Mouse (Mus musculus): ENCODE measurements around the gene Gm9774. TPM values are rescaled to one million over a fixed set of nuclear protein-coding genes. Genes with fewer than 3 reads are reported as not detected.

The Gm9774 gene
- 1 to 10 TPM in 21 of 26 experiments, under 1 TPM in 3, not detected in 2; 0.71 to 8.1 (median 3.4) TPM for total RNA-seq (2018; cell fraction: chromatin; rRNA removed)
- 1 to 10 TPM in 25 of 26 experiments, under 1 TPM in 1; 0.90 to 3.9 (median 1.7) TPM for total RNA-seq (2018; cell fraction: cytosol; rRNA removed)
- 1 to 10 TPM in 21 of 26 experiments, under 1 TPM in 5; 0.60 to 5.5 (median 1.8) TPM for total RNA-seq (2018; cell fraction: nucleus; rRNA removed)
- 0.59 to 4.8 TPM (median 3.2 TPM) in 3 replicates for polyA plus RNA-seq (2018)

DNA sequence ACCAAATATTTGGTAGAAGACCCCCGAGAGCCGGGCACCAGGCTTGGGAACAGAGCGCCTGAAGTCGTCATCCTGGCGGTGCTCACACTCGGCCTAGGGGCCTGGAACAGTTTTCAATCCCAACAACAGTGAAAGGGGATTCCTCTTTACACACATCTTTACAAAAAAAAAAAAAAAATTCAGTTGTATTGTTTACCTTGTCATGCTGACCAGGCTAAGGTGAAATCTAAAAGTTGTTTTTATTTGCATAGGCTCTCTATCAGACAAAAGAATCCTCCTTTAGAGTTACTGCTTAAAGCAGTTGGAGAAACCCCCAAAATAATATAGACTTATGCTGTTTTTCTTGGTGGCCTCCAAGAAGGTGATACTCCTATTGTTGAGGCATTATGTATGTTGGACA, at the start of gene Gm9774:
Gene Gm9774, minus strand, starts transcription at position 101 of the 400 bp plus-strand sequence.
- Histone ChIP-seq H3K4me3 (ENCODE audit: inconsistent target) (no peak within 1 kb of the TSS), H3K79me2 (ENCODE audit: inconsistent target) (no peaks in the 10 kb centered on the region), H3K27ac (no peak within 1 kb of the TSS), H3K36me3 (ENCODE audit: inconsistent target) (no peaks in the 10 kb centered on the region)
- 83% methylated on average over 3 of the region's 6 CpGs for WGBS (ENCODE audit: missing documents)

DNA sequence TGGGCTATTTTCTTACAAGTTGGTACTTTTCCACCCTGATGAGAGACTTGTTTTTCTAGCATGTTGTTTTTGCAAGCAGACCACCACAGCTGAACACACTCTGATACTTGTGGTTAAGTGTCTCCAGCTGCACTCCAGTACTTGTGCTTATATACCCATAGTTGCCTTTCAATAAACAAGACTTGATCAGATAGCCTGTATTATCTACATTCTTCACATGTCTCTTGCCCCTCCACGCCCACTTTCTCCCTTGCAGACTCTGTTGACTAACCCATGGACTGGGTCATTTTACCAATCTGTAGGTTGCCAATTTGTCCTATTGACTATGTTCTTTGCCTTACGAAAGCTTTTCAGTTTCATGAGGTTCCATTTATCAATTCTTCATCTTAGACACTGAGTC, 40.9 kb upstream of the Gm9774 start:
- Histone ChIP-seq H3K36me3 (ENCODE audit: inconsistent target) (no peaks in the 10 kb centered on the region), H3K79me2 (ENCODE audit: inconsistent target) (no peaks in the 10 kb centered on the region), H3K4me3 (ENCODE audit: inconsistent target) (no peak overlapping the region), H3K27ac (no peak overlapping the region)
- 80% methylated on average over 2 of the region's 2 CpGs for WGBS (ENCODE audit: missing documents)

DNA sequence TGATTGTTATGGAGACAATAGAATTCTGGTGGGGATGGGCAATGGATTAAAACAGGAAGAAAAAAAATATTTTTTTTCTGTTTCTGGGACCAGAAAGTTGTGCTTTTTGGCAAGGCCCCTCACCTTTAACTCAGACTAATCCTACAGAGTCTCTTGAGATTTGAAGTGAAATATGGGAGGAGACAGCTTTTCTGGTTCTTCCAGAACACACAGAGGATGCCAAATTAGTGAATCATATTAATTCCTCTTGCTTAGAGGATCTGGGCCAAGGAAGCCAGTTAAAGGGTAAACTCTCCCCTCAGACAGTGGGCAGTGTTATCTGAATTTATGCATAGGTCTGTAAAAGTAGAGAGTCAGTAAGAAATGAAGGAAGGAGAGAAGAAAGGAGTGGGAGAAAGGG, 38.2 kb upstream of the Gm9774 start:
- Histone ChIP-seq H3K79me2 (ENCODE audit: inconsistent target) (no peaks in the 10 kb centered on the region), H3K36me3 (ENCODE audit: inconsistent target) (no peaks in the 10 kb centered on the region), H3K4me3 (ENCODE audit: inconsistent target) (no peak overlapping the region), H3K27ac (no peak overlapping the region)

DNA sequence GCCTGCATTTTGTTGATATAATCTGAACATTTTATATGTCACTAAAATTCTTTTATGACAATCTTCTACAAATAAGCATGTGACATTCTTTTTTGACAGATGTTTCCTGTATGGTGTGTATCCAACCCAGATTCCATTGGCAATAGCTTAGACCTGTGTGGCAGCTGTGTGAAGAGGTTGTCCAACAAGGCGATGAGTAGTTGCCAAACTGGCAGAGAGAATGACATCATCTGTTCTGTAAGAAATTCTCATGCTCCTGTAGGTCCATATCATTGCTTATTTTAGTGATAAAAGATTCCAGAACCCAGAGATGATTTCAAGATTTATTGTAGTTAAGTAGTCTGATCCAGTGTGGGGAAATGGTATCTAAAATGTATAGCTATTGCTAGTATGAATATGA, 37.4 kb upstream of the Gm9774 start:
- H3K36me3 ChIP-seq (ENCODE audit: inconsistent target) = no peaks in the 10 kb centered on the region
- no peak overlapping the region for H3K4me3 ChIP-seq (ENCODE audit: inconsistent target)
- WGBS (ENCODE audit: missing documents) = 82% methylated on average over 1 of the region's 1 CpGs
- no peaks in the 10 kb centered on the region for H3K79me2 ChIP-seq (ENCODE audit: inconsistent target)
- H3K27ac ChIP-seq = no peak overlapping the region

DNA sequence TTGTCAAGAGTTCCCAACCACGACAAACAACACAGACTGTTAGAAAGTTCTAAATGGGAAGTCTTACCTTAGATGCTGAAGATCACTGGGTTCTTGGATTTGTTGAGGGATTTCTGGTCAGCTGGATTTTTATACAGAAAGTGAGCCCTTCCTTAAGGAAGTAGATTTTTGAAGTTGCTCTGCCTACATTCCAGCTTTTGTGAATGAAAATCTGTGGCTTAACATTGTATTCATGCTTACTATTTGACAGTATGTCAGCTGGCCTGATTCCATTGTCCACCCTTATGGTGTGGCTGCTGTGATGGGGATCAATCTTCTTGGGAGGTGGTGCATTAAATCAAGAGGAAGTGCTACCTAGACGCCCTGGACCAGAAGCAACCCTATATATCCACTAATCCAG, 29.4 kb upstream of the Gm9774 start, which contains the start of gene Sprr3:
Gene Sprr3, minus strand, starts transcription at position 101 of the 400 bp plus-strand sequence.
- no peak within 1 kb of the TSS for H3K27ac ChIP-seq
- H3K36me3 ChIP-seq (ENCODE audit: inconsistent target) = no peaks in the 10 kb centered on the region
- H3K4me3 ChIP-seq (ENCODE audit: inconsistent target) = no peak within 1 kb of the TSS
- H3K79me2 ChIP-seq (ENCODE audit: inconsistent target) = no peaks in the 10 kb centered on the region
- 90% methylated on average over 2 of the region's 2 CpGs for WGBS (ENCODE audit: missing documents)

DNA sequence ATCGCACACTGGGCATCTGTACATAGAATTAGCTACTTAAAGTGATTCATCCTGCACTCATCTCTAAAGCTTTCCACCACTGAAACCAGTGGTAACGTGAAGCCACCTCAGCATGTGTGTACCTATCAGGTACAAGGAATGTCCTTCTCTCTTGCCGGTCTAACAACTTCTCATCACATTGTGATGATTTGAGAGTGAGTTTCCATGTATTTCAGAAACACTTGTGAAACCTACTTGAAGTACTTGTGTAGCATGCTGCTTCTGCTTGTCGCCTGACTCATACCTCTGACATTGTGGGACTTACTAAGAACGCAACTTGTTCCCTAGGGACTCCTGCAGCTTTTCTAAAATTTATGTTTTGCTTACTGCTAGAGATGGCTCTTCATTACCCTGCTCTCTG, 25.9 kb upstream of the Gm9774 start:
- no peak overlapping the region for H3K27ac ChIP-seq
- no peaks in the 10 kb centered on the region for H3K36me3 ChIP-seq (ENCODE audit: inconsistent target)
- 90% methylated on average over 5 of the region's 5 CpGs for WGBS (ENCODE audit: missing documents)
- H3K4me3 ChIP-seq (ENCODE audit: inconsistent target) = no peak overlapping the region
- H3K79me2 ChIP-seq (ENCODE audit: inconsistent target) = no peaks in the 10 kb centered on the region

DNA sequence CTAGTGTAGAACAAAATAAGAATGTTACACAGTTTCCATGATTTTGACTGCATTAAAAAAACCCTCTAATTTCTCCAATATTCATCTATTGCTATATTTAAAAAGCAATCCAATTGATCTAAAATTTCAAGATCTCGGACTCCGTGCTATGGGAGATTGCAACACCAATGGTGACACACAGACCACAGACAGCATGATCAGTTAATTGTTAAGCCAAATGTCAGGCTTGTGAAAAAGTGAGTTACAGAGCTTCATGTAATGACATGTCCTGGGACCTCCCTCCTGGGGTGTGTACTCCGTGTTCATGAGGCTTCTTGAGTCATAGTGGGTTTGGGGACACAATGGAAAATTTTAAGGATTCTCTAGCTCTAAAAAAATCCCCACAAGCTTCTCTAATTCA, 11.0 kb upstream of the Gm9774 start:
- Histone ChIP-seq H3K36me3 (ENCODE audit: inconsistent target) (no peaks in the 10 kb centered on the region), H3K27ac (no peak overlapping the region), H3K4me3 (ENCODE audit: inconsistent target) (no peak overlapping the region), H3K79me2 (ENCODE audit: inconsistent target) (no peaks in the 10 kb centered on the region)
- 95% methylated on average over 3 of the region's 3 CpGs for WGBS (ENCODE audit: missing documents)

DNA sequence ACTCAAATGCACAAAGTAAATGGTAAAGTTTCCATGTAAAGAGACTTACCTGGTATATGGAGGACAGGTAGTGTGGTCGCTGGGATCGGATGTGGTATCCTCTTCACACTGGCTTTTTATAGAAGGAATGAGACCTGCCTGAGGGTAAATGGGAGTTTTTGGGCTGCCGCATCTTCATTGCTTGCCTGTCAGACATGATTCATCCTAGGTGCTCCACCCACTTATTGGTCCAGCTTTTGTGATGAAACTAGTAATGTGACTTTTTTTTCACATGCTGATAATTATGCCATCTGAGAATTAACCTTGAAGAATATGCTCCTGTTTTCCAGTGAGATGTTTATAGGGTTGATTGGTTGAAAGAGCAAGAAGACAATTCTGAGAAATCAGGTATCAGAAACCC, 9.5 kb upstream of the Gm9774 start, which contains the start of gene Sprr1b:
Gene Sprr1b, minus strand, starts transcription at position 101 of the 400 bp plus-strand sequence.
- Histone ChIP-seq H3K27ac (no peak within 1 kb of the TSS), H3K36me3 (ENCODE audit: inconsistent target) (no peaks in the 10 kb centered on the region), H3K4me3 (ENCODE audit: inconsistent target) (no peak within 1 kb of the TSS), H3K79me2 (ENCODE audit: inconsistent target) (no peaks in the 10 kb centered on the region)
- 92% methylated on average over 3 of the region's 3 CpGs for WGBS (ENCODE audit: missing documents)

DNA sequence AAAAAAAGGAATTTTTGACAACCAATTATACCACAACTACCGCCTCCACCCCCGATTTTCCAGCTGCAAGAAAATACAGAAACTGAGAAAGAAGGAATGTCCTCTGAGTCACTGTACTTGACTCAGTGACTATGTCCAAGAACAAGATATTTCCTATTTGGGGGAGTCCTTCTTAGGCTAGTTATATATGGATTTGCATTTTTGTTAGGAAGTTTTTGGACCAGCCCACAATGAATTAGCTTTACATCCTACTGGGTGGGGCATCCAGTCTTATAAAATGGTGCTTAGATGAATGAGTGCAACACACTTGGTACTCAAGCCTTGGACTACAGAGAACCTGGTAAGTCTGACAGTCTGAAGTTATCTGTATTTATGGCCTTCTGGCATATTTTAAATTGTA, 3.1 kb upstream of the Gm9774 start, which contains the start of gene Sprr2k:
Gene Sprr2k, plus strand, starts transcription at position 301 of the 400 bp plus-strand sequence.
- H3K79me2 ChIP-seq (ENCODE audit: inconsistent target) = no peaks in the 10 kb centered on the region
- H3K27ac ChIP-seq = no peak within 1 kb of the TSS
- no peaks in the 10 kb centered on the region for H3K36me3 ChIP-seq (ENCODE audit: inconsistent target)
- H3K4me3 ChIP-seq (ENCODE audit: inconsistent target) = no peak within 1 kb of the TSS
- WGBS (ENCODE audit: missing documents) = 85% methylated on average over 2 of the region's 2 CpGs

DNA sequence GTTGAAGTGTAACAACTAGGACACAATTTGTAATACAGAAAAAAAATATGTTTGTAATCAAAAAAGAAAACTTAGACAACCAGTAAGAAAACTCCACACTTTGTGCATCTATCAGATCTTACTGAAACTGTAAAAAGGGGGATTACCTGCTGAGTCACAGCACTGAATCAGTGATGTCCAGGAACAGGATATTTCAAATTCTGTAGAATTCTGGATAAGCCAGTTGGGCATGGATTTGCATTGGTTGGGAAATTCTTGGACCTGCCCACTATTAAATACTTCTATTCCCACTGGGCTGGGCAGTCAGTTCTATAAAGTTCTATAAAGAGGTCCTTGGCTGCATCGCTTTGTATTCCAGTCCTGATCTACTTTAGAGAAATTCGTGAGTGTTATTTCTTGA, 11.4 kb downstream of the Gm9774 start, which contains the start of gene Sprr2j-ps:
Gene Sprr2j-ps, plus strand, starts transcription at position 301 of the 400 bp plus-strand sequence.
- Histone ChIP-seq H3K79me2 (ENCODE audit: inconsistent target) (no peaks in the 10 kb centered on the region), H3K27ac (no peak within 1 kb of the TSS), H3K36me3 (ENCODE audit: inconsistent target) (no peaks in the 10 kb centered on the region), H3K4me3 (ENCODE audit: inconsistent target) (no peak within 1 kb of the TSS)
- 92% methylated on average over 2 of the region's 2 CpGs for WGBS (ENCODE audit: missing documents)

DNA sequence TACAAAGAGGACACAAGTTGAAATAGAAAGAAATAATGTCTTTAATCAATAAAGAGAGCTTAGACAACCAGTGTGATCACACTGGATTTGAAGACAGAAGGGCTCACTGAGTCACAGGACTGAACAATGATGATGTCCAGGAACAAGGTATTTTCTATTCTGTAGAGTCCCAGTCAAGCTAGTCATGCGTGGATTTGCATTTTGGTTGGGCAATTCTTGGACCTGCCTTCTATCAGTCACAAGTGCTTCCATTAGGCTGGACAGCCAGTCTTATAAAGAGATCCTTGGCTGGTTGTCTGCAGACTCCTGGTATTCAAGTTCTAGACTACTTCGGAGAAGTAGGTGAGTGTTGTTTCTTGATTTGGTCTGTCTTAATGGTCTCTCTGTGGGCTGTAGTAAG, 21.5 kb downstream of the Gm9774 start, which contains the start of gene Sprr2i:
Gene Sprr2i, plus strand, starts transcription at position 301 of the 400 bp plus-strand sequence.
- Histone ChIP-seq H3K27ac (no peak within 1 kb of the TSS), H3K36me3 (ENCODE audit: inconsistent target) (no peaks in the 10 kb centered on the region), H3K79me2 (ENCODE audit: inconsistent target) (no peaks in the 10 kb centered on the region), H3K4me3 (ENCODE audit: inconsistent target) (no peak within 1 kb of the TSS)
- 97% methylated on average over 2 of the region's 2 CpGs for WGBS (ENCODE audit: missing documents)

DNA sequence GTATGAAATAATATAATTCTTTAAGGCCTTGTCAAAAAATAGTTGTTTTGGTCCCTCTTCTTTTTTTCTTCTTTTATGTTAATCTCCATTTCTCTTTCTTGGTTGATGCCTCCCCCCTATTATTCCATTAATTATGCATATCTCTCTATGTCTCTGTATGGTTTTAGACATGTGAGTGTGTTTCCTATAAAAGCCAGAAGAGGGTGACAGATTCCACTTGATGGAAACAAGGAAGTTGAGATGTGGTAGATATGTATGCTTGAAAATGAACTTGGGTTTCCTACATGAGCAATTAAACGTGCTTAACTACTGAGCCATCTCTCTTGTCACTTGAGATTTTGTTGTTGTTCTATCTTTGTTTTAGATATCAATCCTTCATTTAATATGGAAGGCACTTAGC, 34.9 kb downstream of the Gm9774 start:
- no peaks in the 10 kb centered on the region for H3K36me3 ChIP-seq (ENCODE audit: inconsistent target)
- no peaks in the 10 kb centered on the region for H3K79me2 ChIP-seq (ENCODE audit: inconsistent target)
- 0% methylated on average over 1 of the region's 1 CpGs for WGBS (ENCODE audit: missing documents)
- no peak overlapping the region for H3K4me3 ChIP-seq (ENCODE audit: inconsistent target)
- H3K27ac ChIP-seq = no peak overlapping the region

DNA sequence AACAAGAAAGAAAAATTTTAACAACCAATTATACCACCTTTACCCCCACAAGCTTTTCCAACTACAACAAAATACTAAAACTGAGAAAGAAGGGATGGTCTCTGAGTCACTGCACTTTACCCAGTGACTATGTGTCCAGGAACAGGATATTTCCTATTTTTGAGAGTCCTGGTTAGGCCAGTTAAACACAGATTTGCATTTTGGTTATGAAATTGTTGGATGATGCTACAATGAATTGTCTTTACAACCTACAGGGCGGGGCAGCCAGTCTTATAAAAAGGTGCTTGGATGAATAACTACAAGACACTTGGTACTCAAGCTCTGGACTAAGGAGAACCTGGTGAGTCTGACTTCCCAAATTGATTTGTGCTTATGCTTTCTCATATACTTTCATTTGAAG, 43.8 kb downstream of the Gm9774 start, which contains the start of gene Sprr2h:
Gene Sprr2h, plus strand, starts transcription at position 301 of the 400 bp plus-strand sequence.
- Histone ChIP-seq H3K4me3 (ENCODE audit: inconsistent target) (no peak within 1 kb of the TSS), H3K79me2 (ENCODE audit: inconsistent target) (no peaks in the 10 kb centered on the region), H3K36me3 (ENCODE audit: inconsistent target) (no peaks in the 10 kb centered on the region), H3K27ac (no peak within 1 kb of the TSS)
- 60% methylated on average over 1 of the region's 1 CpGs for WGBS (ENCODE audit: missing documents)

Measured in macrophage (primary cell).